Mouse (Mus musculus) spleen, adult 2 months (tissue): ENCODE measurements around the gene Fndc3b. TPM values are rescaled to one million over a fixed set of nuclear protein-coding genes. Genes with fewer than 3 reads are reported as not detected.

ENCODE experiments used
- DNase-seq, 2 experiments: peaks; one replicate each; pipeline versions ENCODE4 v3.0.0 to v3.0.0-alpha.2; 2012 to 2021; ENCODE audit warnings: low spot score in 2 of 2, low read depth in 1 of 2
- H3K27ac ChIP-seq: fragments of 200-500 bp; 2 replicates; pipeline ENCODE4 v1.5.1; 2012; ENCODE audit warnings: low read length, inconsistent platforms; ENCODE audit not compliant: insufficient read depth
- H3K27me3 ChIP-seq: fragments of 200-500 bp; 2 replicates; pipeline ENCODE4 v1.6.1; 2012; ENCODE audit warnings: mild to moderate bottlenecking, moderate library complexity, low read length, inconsistent platforms; ENCODE audit not compliant: control insufficient read depth, insufficient read depth
- H3K36me3 ChIP-seq: fragments of 200-500 bp; 2 replicates; pipeline ENCODE4 v1.6.1; 2012; ENCODE audit warnings: mild to moderate bottlenecking, low read length, inconsistent platforms; ENCODE audit not compliant: control insufficient read depth, insufficient read depth
- H3K4me1 ChIP-seq: fragments of 200-500 bp; 2 replicates; pipeline ENCODE4 v1.6.1; 2011; ENCODE audit warnings: inconsistent platforms; ENCODE audit not compliant: control insufficient read depth, insufficient read depth, insufficient read length
- H3K4me3 ChIP-seq: fragments of 200-500 bp; 2 replicates; pipeline ENCODE4 v1.5.1; 2011; ENCODE audit warnings: mild to moderate bottlenecking, inconsistent platforms; ENCODE audit not compliant: insufficient read depth, insufficient read length; ENCODE audit errors: extremely low read depth
- CTCF ChIP-seq: fragments of 200-500 bp; IDR thresholded peaks from 2 replicates; pipeline ENCODE4 v1.5.1; 2011; ENCODE audit warnings: mild to moderate bottlenecking, inconsistent platforms; ENCODE audit not compliant: insufficient read depth, insufficient read length, insufficient replicate concordance; ENCODE audit errors: extremely low read depth
- POLR2A ChIP-seq: fragments of 200-500 bp; IDR thresholded peaks from 2 replicates; pipeline ENCODE4 v1.6.1; 2011; ENCODE audit warnings: low read depth, low read length, inconsistent platforms
- WGBS: fragments of 180-500 bp; shearing (Covaris S2); methylation state at CpG from one replicate; pipeline ENCODE4 v1.1.7; 2018; 5-methylcytosine and 5-hydroxymethylcytosine counted together
- polyA plus RNA-seq: library from polyadenylated mRNA; depleted of rRNA; stranded (reverse); fragments of >200 nt; gene quantifications from 2 replicates; pipeline ENCODE4 v1.2.3, GENCODE M21; 2012

Gene Fndc3b
- polyA plus RNA-seq, 1 experiment, result 3.8 TPM

- 0 out of 2 replicates have a peak, but pooled peaks cover 2% of the 10 kb centered on the region for H3K4me1 ChIP-seq
- H3K27me3 ChIP-seq, result no peaks in the 10 kb centered on the region
- H3K36me3 ChIP-seq, result no peaks in the 10 kb centered on the region
- no peak overlapping the region for H3K27ac ChIP-seq
- no peak overlapping the region for H3K4me3 ChIP-seq
- WGBS, result 80% methylated on average over 12 of the region's 12 CpGs
- TF ChIP-seq POLR2A (no peak), CTCF (no peak)
- no peak for DNase-seq
These were observed 86.0 kb downstream of the Fndc3b start for GRCm38 (mm10) chr3:27624974-27625591.

GRCm38 (mm10) chr3:27622451-27622850, 88.7 kb downstream of the Fndc3b start:
- H3K4me1 ChIP-seq, result 0 out of 2 replicates have a peak, but pooled peaks cover 2% of the 10 kb centered on the region
- no peak overlapping the region for H3K4me3 ChIP-seq
- no peak for DNase-seq
- TF ChIP-seq CTCF (no peak), POLR2A (no peak)
- whole genome bisulfite sequencing, result 67% methylated on average over 4 of the region's 4 CpGs
- H3K36me3 ChIP-seq, result no peaks in the 10 kb centered on the region
- H3K27ac ChIP-seq, result no peak overlapping the region
- no peaks in the 10 kb centered on the region for H3K27me3 ChIP-seq

GRCm38 (mm10) chr3:27621176-27621575, 89.9 kb downstream of the Fndc3b start:
- TF ChIP-seq POLR2A (no peak), CTCF (no peak)
- H3K4me3 ChIP-seq, result no peak overlapping the region
- no peaks in the 10 kb centered on the region for H3K27me3 ChIP-seq
- no peak overlapping the region for H3K27ac ChIP-seq
- WGBS, result 87% methylated on average over 4 of the region's 4 CpGs
- no peak for DNase-seq
- H3K4me1 ChIP-seq, result 0 out of 2 replicates have a peak, but pooled peaks cover 2% of the 10 kb centered on the region
- no peaks in the 10 kb centered on the region for H3K36me3 ChIP-seq

GRCm38 (mm10) chr3:27617733-27618132, 93.4 kb downstream of the Fndc3b start:
- DNase-seq, result no peak
- no peaks in the 10 kb centered on the region for H3K36me3 ChIP-seq
- H3K27ac ChIP-seq, result 0 out of 2 replicates have a peak overlapping the region, but pooled peaks have one; percentile 38
- no peak overlapping the region for H3K4me3 ChIP-seq
- no peak for TF ChIP-seq POLR2A
- no peak for TF ChIP-seq CTCF
- H3K4me1 ChIP-seq, result no peaks in the 10 kb centered on the region
- no peaks in the 10 kb centered on the region for H3K27me3 ChIP-seq
- WGBS, result 32% methylated on average over 9 of the region's 9 CpGs

GRCm38 (mm10) chr3:27617237-27617499, 93.9 kb downstream of the Fndc3b start:
- no peaks in the 10 kb centered on the region for H3K27me3 ChIP-seq
- H3K36me3 ChIP-seq, result no peaks in the 10 kb centered on the region
- no peaks in the 10 kb centered on the region for H3K4me1 ChIP-seq
- 78% methylated on average over 1 of the region's 1 CpGs for WGBS
- no peak for DNase-seq
- TF ChIP-seq POLR2A (no peak), CTCF (no peak)
- H3K27ac ChIP-seq, result peak overlapping the region; percentile 38
- H3K4me3 ChIP-seq, result no peak overlapping the region

GRCm38 (mm10) chr3:27616421-27617236, 94.5 kb downstream of the Fndc3b start:
- H3K27ac ChIP-seq, result peak overlapping the region; percentile 60
- TF ChIP-seq POLR2A, result no peak
- TF ChIP-seq CTCF, result no peak
- H3K4me1 ChIP-seq, result no peaks in the 10 kb centered on the region
- no peaks in the 10 kb centered on the region for H3K27me3 ChIP-seq
- H3K4me3 ChIP-seq, result no peak overlapping the region
- DNase-seq, result no peak
- WGBS, result 58% methylated on average over 19 of the region's 19 CpGs
- no peaks in the 10 kb centered on the region for H3K36me3 ChIP-seq

- Histone ChIP-seq H3K4me1 (no peaks in the 10 kb centered on the region), H3K27ac (no peak overlapping the region)
These were observed 95.6 kb downstream of the Fndc3b start for GRCm38 (mm10) chr3:27615479-27615878.

More at GRCm38 (mm10) chr3:27615479-27615878, 95.6 kb downstream of the Fndc3b start:
- TF ChIP-seq POLR2A (no peak), CTCF (no peak)
- H3K36me3 ChIP-seq, result no peaks in the 10 kb centered on the region
- no peak overlapping the region for H3K4me3 ChIP-seq
- no peak for DNase-seq
- 83% methylated on average over 8 of the region's 8 CpGs for WGBS
- H3K27me3 ChIP-seq, result no peaks in the 10 kb centered on the region
